In the genomic region with DNA sequence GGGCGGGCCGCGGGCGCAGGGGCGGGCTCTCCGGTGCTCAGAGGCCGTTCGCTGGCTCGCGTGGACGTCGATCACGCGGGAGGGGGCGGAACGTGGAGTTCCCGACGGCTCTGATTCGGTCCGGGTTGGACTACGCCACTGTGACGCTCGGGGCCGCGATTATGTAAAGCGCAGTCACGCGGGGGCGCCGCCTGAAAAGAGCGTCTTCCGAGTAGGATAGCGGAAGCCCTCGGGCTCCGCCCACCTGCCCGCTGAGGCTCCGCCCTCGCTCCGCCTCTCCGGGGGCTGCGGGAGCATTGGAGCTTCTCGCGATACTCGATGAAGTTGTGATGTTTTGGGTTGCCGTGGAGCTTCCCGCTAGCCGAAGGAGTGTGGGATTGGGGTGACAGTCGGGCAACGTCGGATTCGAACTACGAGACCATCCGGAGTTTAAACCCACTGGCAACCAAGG, we compare ENCODE assay signal across 8 mouse cellular contexts. TPM values are rescaled to one million over a fixed set of nuclear protein-coding genes. Genes with fewer than 3 reads are reported as not detected.
DNase-seq lines count a peak whose midpoint lies in the region; ATAC-seq and TF ChIP-seq lines count a peak whose summit lies in the region.

A gene (minus strand): TSS at position 1 of the 451 bp plus-strand sequence.

- TF ChIP-seq RAD21 in MEL (IDR thresholded peaks at IDR 0.05; ENCODE audit: low read depth, low read length), result no peak

- peak within 1 kb of the TSS; percentile 41 for H3K27ac ChIP-seq in MEL (ENCODE audit: control insufficient read depth, low read depth, low read length)
- peak within 1 kb of the TSS; percentile 93 for H3K27ac ChIP-seq in cerebellum, adult 2 months (ENCODE audit: insufficient read depth, low read length)
- peak within 1 kb of the TSS; percentile 82 for H3K27ac ChIP-seq in forebrain, postnatal 0 days (ENCODE audit: low read depth, low read length)
- H3K27ac ChIP-seq in lung, embryonic 15.5 days, result peak within 1 kb of the TSS; percentile 79

- peaks cover 3% of the 10 kb centered on the region; the same call in 1 of the 2 replicates for H3K79me2 ChIP-seq in MEL (ENCODE audit: control insufficient read depth, insufficient read depth, low read length, poor library complexity)

- whole genome bisulfite sequencing in cerebellum, adult 2 months, result under 1% methylated on average over 52 of the region's 53 CpGs
- 4% methylated on average over 51 of the region's 53 CpGs for WGBS in forebrain, postnatal 0 days
- 0% methylated on average over 41 of the region's 53 CpGs for WGBS in lung, embryonic 15.5 days

- TF ChIP-seq POLR2A in MEL (IDR thresholded peaks at IDR 0.05; ENCODE audit: control insufficient read depth in 1 of 2, insufficient read depth in 1 of 2, low read depth in 1 of 2, low read length in 2 of 2, poor library complexity in 1 of 2), result peak; percentile 47 to 57; a peak in 3 of 4 replicates
- TF ChIP-seq POLR2A in cerebellum, adult 2 months (IDR thresholded peaks at IDR 0.05; ENCODE audit: borderline replicate concordance, insufficient read depth, low read length), result peak; percentile 82

- H3K9me3 ChIP-seq in MEL (replicated peaks; ENCODE audit: insufficient read depth, low read length), result no peaks in the 10 kb centered on the region
- no peaks in the 10 kb centered on the region for H3K9me3 ChIP-seq in forebrain, postnatal 0 days (ENCODE audit: low read length)
- no peaks in the 10 kb centered on the region for H3K9me3 ChIP-seq in lung, embryonic 15.5 days

- no peak for TF ChIP-seq CTCF in MEL (IDR thresholded peaks at IDR 0.05 in 2 of 3, conservative IDR thresholded peaks at IDR 0.05 in 1 of 3; ENCODE audit: control insufficient read depth in 1 of 3, insufficient read depth in 1 of 3, low read depth in 2 of 3, low read length in 3 of 3, poor library complexity in 1 of 3, severe bottlenecking in 1 of 3)
- no peak for TF ChIP-seq CTCF in cerebellum, adult 2 months (IDR thresholded peaks at IDR 0.05; ENCODE audit: borderline replicate concordance, insufficient read depth, low read depth, low read length)
- TF ChIP-seq CTCF in forebrain, postnatal 0 days (IDR thresholded peaks at IDR 0.05; ENCODE audit: low read depth), result no peak

- peaks cover 0 to 3% of the 10 kb centered on the region in 2 experiments; a peak in 2 of 4 replicates for H3K4me1 ChIP-seq in MEL (ENCODE audit: control insufficient read depth in 1 of 2, insufficient read depth in 2 of 2, low read length in 2 of 2)
- no peaks in the 10 kb centered on the region for H3K4me1 ChIP-seq in cerebellum, adult 2 months (ENCODE audit: control insufficient read depth, insufficient read depth, low read length)
- peaks cover 4% of the 10 kb centered on the region; the same call in 1 of the 2 replicates for H3K4me1 ChIP-seq in forebrain, postnatal 0 days (ENCODE audit: insufficient read depth)
- peaks cover 13% of the 10 kb centered on the region; the same call in 1 of the 2 replicates for H3K4me1 ChIP-seq in lung, embryonic 15.5 days

- peak within 1 kb of the TSS; percentile 70 to 100 for H3K4me3 ChIP-seq in MEL (ENCODE audit: control insufficient read depth in 1 of 2, insufficient read depth in 1 of 2, low read depth in 2 of 2, low read length in 2 of 2)
- peak within 1 kb of the TSS; percentile 90 for H3K4me3 ChIP-seq in cerebellum, adult 2 months (replicated peaks; ENCODE audit: insufficient read depth, low read depth, low read length)
- peak within 1 kb of the TSS; percentile 92 for H3K4me3 ChIP-seq in forebrain, postnatal 0 days (ENCODE audit: low read depth, low read length)
- peak within 1 kb of the TSS; percentile 93 for H3K4me3 ChIP-seq in lung, embryonic 15.5 days

- H3K4me2 ChIP-seq in forebrain, postnatal 0 days (ENCODE audit: low read depth), result peak within 1 kb of the TSS; percentile 81
- H3K4me2 ChIP-seq in lung, embryonic 15.5 days, result peak within 1 kb of the TSS; percentile 83

- H3K9ac ChIP-seq in MEL (ENCODE audit: control insufficient read depth, low read depth, low read length, poor library complexity, severe bottlenecking), result peak within 1 kb of the TSS; percentile 84
- peak within 1 kb of the TSS; percentile 84 for H3K9ac ChIP-seq in forebrain, postnatal 0 days
- H3K9ac ChIP-seq in lung, embryonic 15.5 days, result peak within 1 kb of the TSS; percentile 88

- no peak for TF ChIP-seq EP300 in MEL (IDR thresholded peaks at IDR 0.05; ENCODE audit: low read depth in 1 of 2, low read length in 2 of 2)

- H3K27me3 ChIP-seq in MEL (ENCODE audit: control insufficient read depth in 1 of 2, insufficient read depth in 2 of 2, low read length in 2 of 2), result peaks cover 9% of the 10 kb centered on the region in 2 experiments
- H3K27me3 ChIP-seq in cerebellum, adult 2 months (ENCODE audit: control insufficient read depth, insufficient read depth, low read length), result no peaks in the 10 kb centered on the region
- no peaks in the 10 kb centered on the region for H3K27me3 ChIP-seq in forebrain, postnatal 0 days (ENCODE audit: insufficient read depth, low read length)
- no peaks in the 10 kb centered on the region for H3K27me3 ChIP-seq in lung, embryonic 15.5 days

- peaks cover 1 to 9% of the 10 kb centered on the region in 2 experiments; a peak in 2 of 4 replicates for H3K36me3 ChIP-seq in MEL (ENCODE audit: control insufficient read depth in 1 of 2, insufficient read depth in 2 of 2, low read length in 2 of 2)
- H3K36me3 ChIP-seq in forebrain, postnatal 0 days (ENCODE audit: insufficient read depth), result no peaks in the 10 kb centered on the region
- 0 out of 2 replicates have a peak, but pooled peaks cover 11% of the 10 kb centered on the region for H3K36me3 ChIP-seq in lung, embryonic 15.5 days

- DNase-seq in MEL (ENCODE audit: low read depth, low spot score), result peak; percentile 99
- peak; percentile 100 for DNase-seq in cerebellum, adult 2 months
- peak; percentile 100 for DNase-seq in forebrain, postnatal 0 days
- peak; percentile 100 for DNase-seq in heart, postnatal 4 days
- peak; percentile 100 for DNase-seq in layer of hippocampus, adult 8-10 months (ENCODE audit: low spot score in 2 of 2)
- DNase-seq in ovary, adult 18-20 months (ENCODE audit: low spot score), result peak; percentile 100
- DNase-seq in thymus, postnatal 0 days (ENCODE audit: low spot score), result peak; percentile 100

- peak; percentile 98 for ATAC-seq in forebrain, postnatal 0 days
- peak; percentile 98 for ATAC-seq in lung, embryonic 15.5 days (ENCODE audit: borderline replicate concordance, extremely low read depth, low FRiP score, low TSS enrichment)

TF ChIP-seq in MEL, 35 proteins besides CTCF, POLR2A, EP300 and RAD21:
- TF ChIP-seq NRF1 (IDR thresholded peaks at IDR 0.05; ENCODE audit: insufficient read depth, low read depth, low read length, poor library complexity, severe bottlenecking) (no peak), BHLHE40 (IDR thresholded peaks at IDR 0.05; ENCODE audit: borderline replicate concordance, low read depth, low read length) (0 out of 2 replicates have a peak, but pooled peaks have one; percentile 21), POLR2AphosphoS2 (IDR thresholded peaks at IDR 0.05; ENCODE audit: low read length) (no peak), MYB (IDR thresholded peaks at IDR 0.05; ENCODE audit: low read depth, low read length) (no peak), GATA1 (IDR thresholded peaks at IDR 0.05; ENCODE audit: low read depth, low read length) (no peak), HCFC1 (IDR thresholded peaks at IDR 0.05; ENCODE audit: low read depth, low read length) (peak; percentile 79), SMC3 (IDR thresholded peaks at IDR 0.05; ENCODE audit: low read depth, low read length) (no peak), USF2 (IDR thresholded peaks at IDR 0.05; ENCODE audit: borderline replicate concordance in 1 of 2, insufficient read depth in 1 of 2, low read depth in 1 of 2, low read length in 2 of 2) (no peak), ETS1 (IDR thresholded peaks at IDR 0.05; ENCODE audit: low read depth, low read length) (no peak; the same call in 1 of the 2 replicates), CHD2 (IDR thresholded peaks at IDR 0.05; ENCODE audit: low read length) (peak; percentile 100), USF1 (IDR thresholded peaks at IDR 0.05; ENCODE audit: low read depth, low read length) (peak; percentile 85), RCOR1 (IDR thresholded peaks at IDR 0.05; ENCODE audit: low read depth, low read length) (no peak), TBP (IDR thresholded peaks at IDR 0.05; ENCODE audit: low read depth, low read length) (no peak), TAL1 (IDR thresholded peaks at IDR 0.05; ENCODE audit: low read length) (no peak), MAX (IDR thresholded peaks at IDR 0.05; ENCODE audit: low read length) (peak; percentile 64), ELF1 (IDR thresholded peaks at IDR 0.05; ENCODE audit: low read depth, low read length) (peak; percentile 90), SIN3A (IDR thresholded peaks at IDR 0.05; ENCODE audit: low read length) (peak; percentile 89), MEF2A (IDR thresholded peaks at IDR 0.05; ENCODE audit: extremely low read depth, insufficient replicate concordance, low read depth, low read length, poor library complexity, severe bottlenecking) (no peak), MXI1 (IDR thresholded peaks at IDR 0.05; ENCODE audit: low read depth, low read length) (peak; percentile 81)
TF ChIP-seq in MEL: peak in this region for 8.

RNA-seq across cellular contexts. Expression of the gene that starts here (rescaled TPM):
- 7.5 and 8.4 TPM in 2 replicates for total RNA-seq in MEL (2012; rRNA removed)
- 10 to 100 TPM in 1 of 2 experiments, not detected in 1; 15.4 TPM for polyA plus RNA-seq in MEL (2012; ENCODE audit: insufficient read depth in 1 of 2, insufficient read length in 2 of 2, low read depth in 1 of 2, low replicate concordance in 2 of 2, missing spikeins in 1 of 2)
- 30.0 and 30.5 TPM in 2 replicates for polyA plus RNA-seq in cerebellum, adult 2 months (2012; rRNA removed)
- total RNA-seq in forebrain, postnatal 0 days (2014; rRNA removed), result 27.9 and 29.8 TPM in 2 replicates
- polyA plus RNA-seq in forebrain, postnatal 0 days (2015; fragmentation: Nextera tagmentation; extraction: Ambion mirVana), result 28.0 and 41.0 TPM in 2 replicates
- total RNA-seq in heart, postnatal 4 days (2021), result 10 to 100 TPM; 33.5 to 38.1 TPM
- 10 to 100 TPM; 47.4 to 67.7 (median 53.2) TPM for total RNA-seq in layer of hippocampus, adult 8-10 months (2022)
- polyA plus RNA-seq in lung, embryonic 15.5 days (2015; fragmentation: Nextera tagmentation; extraction: Ambion mirVana), result 43.0 and 45.8 TPM in 2 replicates
- 45.4 and 52.4 TPM in 2 replicates for polyA plus RNA-seq in thymus, postnatal 0 days (2015; fragmentation: Nextera tagmentation; extraction: Ambion mirVana)

Comparison
In these comparisons a context has a peak if more than half of its experiments do, and no peak if none do; other contexts are left out.
1. Peak in every context shown above with its lines: DNase-seq, ATAC-seq, H3K4me3 ChIP-seq and H3K27ac ChIP-seq.
2. H3K27ac ChIP-seq: peak in every context shown above with its lines; median percentile 93 in cerebellum, adult 2 months; 82 in forebrain, postnatal 0 days; 79 in lung, embryonic 15.5 days; 41 in MEL.